Mouse (Mus musculus): ENCODE results near the gene Srsf12.

DNA sequence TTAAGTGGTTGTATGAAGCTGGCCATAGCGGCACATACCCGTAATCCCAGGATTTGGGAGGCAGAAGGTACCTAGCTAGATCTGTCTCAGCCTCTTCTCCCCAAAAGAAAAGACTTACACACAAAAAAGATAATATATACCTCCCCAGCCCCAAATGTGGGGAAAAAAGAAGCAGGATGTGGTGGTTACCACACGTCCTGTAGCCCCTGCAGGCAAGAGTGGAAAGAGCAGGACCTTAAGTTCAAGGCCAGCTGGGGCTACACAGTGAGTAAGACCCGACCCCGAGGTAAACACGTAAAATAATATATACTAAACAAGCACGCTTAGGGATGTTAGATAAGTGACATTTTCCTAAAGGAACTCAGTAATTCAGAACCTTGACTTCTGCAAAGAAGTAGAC lies 18.4 kb downstream of the Srsf12 start:
- TF ChIP-seq CHD2 (IDR thresholded peaks at IDR 0.05; ENCODE audit: low read depth, low read length) (no peak), HCFC1 (IDR thresholded peaks at IDR 0.05; ENCODE audit: borderline replicate concordance, insufficient read depth, low read length) (no peak), ZNF384 (IDR thresholded peaks at IDR 0.05; ENCODE audit: low read depth, low read length) (no peak), ZC3H11A (IDR thresholded peaks at IDR 0.05; ENCODE audit: borderline replicate concordance, low read depth, low read length) (no peak)
